Mouse (Mus musculus) forebrain, embryonic 13.5 days (tissue): Measurements from ENCODE around the gene Mfsd13b. TPM values are rescaled to one million over a fixed set of nuclear protein-coding genes. Genes with fewer than 3 reads are reported as not detected.

Experiments used
- ATAC-seq: fragments of 200-750 bp; cut with Nextera tagmentation; 2 replicates; pipeline ENCODE4 v1.8.0; 2017
- H3K27ac ChIP-seq: fragments of 300-500 bp; sonication (generic); 2 replicates; pipeline ENCODE4 v1.5.1; 2015; ENCODE audit warnings: inconsistent platforms, mild to moderate bottlenecking, moderate library complexity
- H3K27me3 ChIP-seq: fragments of 300-500 bp; sonication (generic); 2 replicates; pipeline ENCODE4 v1.6.1; 2015; ENCODE audit warnings: mild to moderate bottlenecking, inconsistent platforms
- H3K36me3 ChIP-seq: fragments of 300-500 bp; sonication (generic); 2 replicates; pipeline ENCODE4 v1.6.1; 2015; ENCODE audit warnings: mild to moderate bottlenecking, inconsistent platforms; ENCODE audit not compliant: poor library complexity, severe bottlenecking
- H3K4me1 ChIP-seq: fragments of 300-500 bp; sonication (generic); 2 replicates; pipeline ENCODE4 v1.6.1; 2015; ENCODE audit warnings: inconsistent platforms
- H3K4me2 ChIP-seq: fragments of 300-500 bp; sonication (generic); 2 replicates; pipeline ENCODE4 v1.6.1; 2015; ENCODE audit warnings: inconsistent platforms, mild to moderate bottlenecking, moderate library complexity
- H3K4me3 ChIP-seq: fragments of 300-500 bp; sonication (generic); 2 replicates; pipeline ENCODE4 v1.5.1; 2015; ENCODE audit warnings: mild to moderate bottlenecking, inconsistent platforms
- H3K9ac ChIP-seq: fragments of 300-500 bp; sonication (generic); 2 replicates; pipeline ENCODE4 v1.6.1; 2015; ENCODE audit warnings: mild to moderate bottlenecking, inconsistent platforms
- H3K9me3 ChIP-seq: fragments of 300-500 bp; sonication (generic); replicated peaks from 2 replicates; pipeline ENCODE4 v1.6.1; 2016; ENCODE audit warnings: inconsistent platforms
- WGBS: fragments of 180-500 bp; shearing (Covaris S2); methylation state at CpG from one replicate; pipeline ENCODE4 v1.1.7; 2015; 5-methylcytosine and 5-hydroxymethylcytosine counted together
- polyA plus RNA-seq: library from polyadenylated mRNA; unstranded; fragments of >200 nt; fragmentation: Nextera tagmentation; extraction: Ambion mirVana; gene quantifications from 2 replicates; pipeline ENCODE4 v1.2.1, GENCODE M21; 2015

Gene Mfsd13b
- polyA plus RNA-seq, 1 experiment from 2014 or later, result 0.45 TPM

- no peak for ATAC-seq
- no peaks in the 10 kb centered on the region for H3K9me3 ChIP-seq
- peaks cover 4% of the 10 kb centered on the region; the same call in 1 of the 2 replicates for H3K4me1 ChIP-seq
- WGBS, result 82% methylated on average over 2 of the region's 2 CpGs
- no peak overlapping the region for H3K4me3 ChIP-seq
- H3K27ac ChIP-seq, result no peak overlapping the region
- no peaks in the 10 kb centered on the region for H3K27me3 ChIP-seq
- H3K9ac ChIP-seq, result no peak overlapping the region
- H3K4me2 ChIP-seq, result no peak overlapping the region
- no peaks in the 10 kb centered on the region for H3K36me3 ChIP-seq
These were observed 16.8 kb downstream of the Mfsd13b start for GRCm38 (mm10) chr7:120999021-120999530.

GRCm38 (mm10) chr7:121000065-121000822, 17.9 kb downstream of the Mfsd13b start:
- Histone ChIP-seq H3K4me1 (no peaks in the 10 kb centered on the region), H3K9ac (no peak overlapping the region), H3K4me2 (no peak overlapping the region), H3K9me3 (no peaks in the 10 kb centered on the region), H3K36me3 (no peaks in the 10 kb centered on the region), H3K4me3 (no peak overlapping the region), H3K27me3 (no peaks in the 10 kb centered on the region), H3K27ac (no peak overlapping the region)
- WGBS, result 75% methylated on average over 3 of the region's 3 CpGs
- no peak for ATAC-seq

- WGBS, result 89% methylated on average over 3 of the region's 3 CpGs
- Histone ChIP-seq H3K4me2 (no peak overlapping the region), H3K4me1 (no peaks in the 10 kb centered on the region), H3K27me3 (no peaks in the 10 kb centered on the region), H3K9me3 (no peaks in the 10 kb centered on the region), H3K27ac (no peak overlapping the region), H3K36me3 (no peaks in the 10 kb centered on the region), H3K4me3 (no peak overlapping the region), H3K9ac (no peak overlapping the region)
- ATAC-seq, result no peak
These were observed 19.6 kb downstream of the Mfsd13b start for GRCm38 (mm10) chr7:121001879-121002278.

GRCm38 (mm10) chr7:121002407-121002928, 20.2 kb downstream of the Mfsd13b start:
- no peaks in the 10 kb centered on the region for H3K9me3 ChIP-seq
- ATAC-seq, result no peak
- no peaks in the 10 kb centered on the region for H3K27me3 ChIP-seq
- H3K4me2 ChIP-seq, result no peak overlapping the region
- H3K27ac ChIP-seq, result no peak overlapping the region
- H3K4me1 ChIP-seq, result no peaks in the 10 kb centered on the region
- H3K4me3 ChIP-seq, result no peak overlapping the region
- no peak overlapping the region for H3K9ac ChIP-seq
- WGBS, result 88% methylated on average over 5 of the region's 5 CpGs
- no peaks in the 10 kb centered on the region for H3K36me3 ChIP-seq

GRCm38 (mm10) chr7:121003793-121004418, 21.6 kb downstream of the Mfsd13b start:
- Histone ChIP-seq H3K4me1 (no peaks in the 10 kb centered on the region), H3K27me3 (no peaks in the 10 kb centered on the region), H3K36me3 (no peaks in the 10 kb centered on the region), H3K9ac (no peak overlapping the region), H3K4me3 (no peak overlapping the region), H3K4me2 (no peak overlapping the region), H3K9me3 (no peaks in the 10 kb centered on the region), H3K27ac (no peak overlapping the region)
- no peak for ATAC-seq
- WGBS, result 81% methylated on average over 4 of the region's 4 CpGs

GRCm38 (mm10) chr7:121011794-121012689, 29.7 kb downstream of the Mfsd13b start:
- peak; percentile 36; the same call in 1 of the 2 replicates for ATAC-seq
- no peaks in the 10 kb centered on the region for H3K9me3 ChIP-seq
- WGBS, result 32% methylated on average over 10 of the region's 10 CpGs
- no peaks in the 10 kb centered on the region for H3K27me3 ChIP-seq
- H3K4me2 ChIP-seq, result no peak overlapping the region
- no peaks in the 10 kb centered on the region for H3K36me3 ChIP-seq
- H3K27ac ChIP-seq, result no peak overlapping the region
- H3K4me1 ChIP-seq, result peaks cover 5% of the 10 kb centered on the region
- no peak overlapping the region for H3K4me3 ChIP-seq
- no peak overlapping the region for H3K9ac ChIP-seq

GRCm38 (mm10) chr7:121014486-121014885, 32.2 kb downstream of the Mfsd13b start:
- Histone ChIP-seq H3K4me2 (no peak overlapping the region), H3K4me1 (peaks cover 5% of the 10 kb centered on the region), H3K36me3 (no peaks in the 10 kb centered on the region), H3K9me3 (no peaks in the 10 kb centered on the region), H3K27ac (no peak overlapping the region), H3K4me3 (no peak overlapping the region), H3K9ac (no peak overlapping the region), H3K27me3 (no peaks in the 10 kb centered on the region)
- ATAC-seq, result no peak
- WGBS, result 90% methylated on average over 10 of the region's 10 CpGs

GRCm38 (mm10) chr7:121018778-121019177, 36.5 kb downstream of the Mfsd13b start:
- Histone ChIP-seq H3K27me3 (no peaks in the 10 kb centered on the region), H3K4me1 (no peaks in the 10 kb centered on the region), H3K4me2 (no peak overlapping the region), H3K36me3 (no peaks in the 10 kb centered on the region), H3K4me3 (no peak overlapping the region), H3K9me3 (no peaks in the 10 kb centered on the region), H3K9ac (no peak overlapping the region), H3K27ac (no peak overlapping the region)
- 86% methylated on average over 3 of the region's 3 CpGs for whole genome bisulfite sequencing
- ATAC-seq, result no peak

GRCm38 (mm10) chr7:121020277-121020676, 38.0 kb downstream of the Mfsd13b start:
- ATAC-seq, result no peak
- H3K4me3 ChIP-seq, result no peak overlapping the region
- H3K4me2 ChIP-seq, result no peak overlapping the region
- no peak overlapping the region for H3K9ac ChIP-seq
- WGBS, result 39% methylated on average over 8 of the region's 8 CpGs
- H3K36me3 ChIP-seq, result no peaks in the 10 kb centered on the region
- no peak overlapping the region for H3K27ac ChIP-seq
- H3K9me3 ChIP-seq, result no peaks in the 10 kb centered on the region
- peaks cover 2% of the 10 kb centered on the region; the same call in 1 of the 2 replicates for H3K27me3 ChIP-seq
- H3K4me1 ChIP-seq, result no peaks in the 10 kb centered on the region

- Histone ChIP-seq H3K36me3 (no peaks in the 10 kb centered on the region), H3K9me3 (no peaks in the 10 kb centered on the region), H3K4me2 (no peak overlapping the region), H3K27ac (no peak overlapping the region), H3K4me1 (no peaks in the 10 kb centered on the region), H3K9ac (no peak overlapping the region), H3K27me3 (peaks cover 16% of the 10 kb centered on the region), H3K4me3 (no peak overlapping the region)
- no peak for ATAC-seq
- 84% methylated on average over 6 of the region's 6 CpGs for WGBS
These were observed 43.1 kb downstream of the Mfsd13b start for GRCm38 (mm10) chr7:121025221-121026008.

GRCm38 (mm10) chr7:121026300-121026699, 44.0 kb downstream of the Mfsd13b start:
- H3K27ac ChIP-seq, result no peak overlapping the region
- H3K4me3 ChIP-seq, result no peak overlapping the region
- no peaks in the 10 kb centered on the region for H3K4me1 ChIP-seq
- ATAC-seq, result no peak
- H3K4me2 ChIP-seq, result no peak overlapping the region
- WGBS, result 66% methylated on average over 3 of the region's 3 CpGs
- H3K9me3 ChIP-seq, result no peaks in the 10 kb centered on the region
- H3K9ac ChIP-seq, result no peak overlapping the region
- H3K27me3 ChIP-seq, result peaks cover 21% of the 10 kb centered on the region
- H3K36me3 ChIP-seq, result no peaks in the 10 kb centered on the region
